Mouse (Mus musculus): Measurements from ENCODE around the gene Pld6. TPM values are rescaled to one million over a fixed set of nuclear protein-coding genes. Genes with fewer than 3 reads are reported as not detected.

Pld6 gene
- total RNA-seq (2021) = under 1 TPM; 0.91 to 0.92 TPM
- long read RNA-seq, experiment 1 = 0 reads
- long read RNA-seq, experiment 2 = 0 reads

DNA sequence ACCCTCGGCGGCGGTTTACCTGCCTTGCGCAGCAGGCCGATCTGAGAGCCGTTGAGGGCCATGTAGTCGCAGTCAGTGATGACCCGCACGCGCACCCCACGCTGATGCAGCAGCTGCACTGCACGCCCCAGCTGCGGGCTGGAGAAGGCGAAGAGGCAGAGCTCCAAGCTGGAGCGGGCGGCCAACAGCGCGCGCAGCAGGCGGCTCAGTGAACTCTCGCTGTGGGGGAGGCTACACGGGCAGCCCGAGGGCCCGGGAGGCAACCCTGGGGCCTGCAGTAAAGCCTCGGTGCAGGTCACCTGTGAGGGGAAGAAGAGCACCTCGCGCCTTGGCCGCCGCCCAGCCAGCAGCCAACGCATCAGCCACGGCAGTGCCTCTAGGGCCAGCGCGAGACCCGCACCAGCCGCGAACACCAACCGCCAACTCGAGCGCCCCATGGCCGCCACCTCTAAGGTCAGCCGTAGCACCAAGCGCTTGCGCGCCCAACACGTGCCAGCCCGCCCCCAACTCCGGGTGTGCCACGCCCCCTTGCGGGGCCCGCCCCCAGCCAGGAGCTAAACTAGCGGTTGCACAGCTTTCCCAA, at the start of gene Pld6:
Gene Pld6, minus strand, starts transcription at position 447 of the 583 bp plus-strand sequence.
- DNase-seq (ENCODE audit: low spot score in 2 of 2) = peak in 1 of 2 experiments; percentile 19

DNA sequence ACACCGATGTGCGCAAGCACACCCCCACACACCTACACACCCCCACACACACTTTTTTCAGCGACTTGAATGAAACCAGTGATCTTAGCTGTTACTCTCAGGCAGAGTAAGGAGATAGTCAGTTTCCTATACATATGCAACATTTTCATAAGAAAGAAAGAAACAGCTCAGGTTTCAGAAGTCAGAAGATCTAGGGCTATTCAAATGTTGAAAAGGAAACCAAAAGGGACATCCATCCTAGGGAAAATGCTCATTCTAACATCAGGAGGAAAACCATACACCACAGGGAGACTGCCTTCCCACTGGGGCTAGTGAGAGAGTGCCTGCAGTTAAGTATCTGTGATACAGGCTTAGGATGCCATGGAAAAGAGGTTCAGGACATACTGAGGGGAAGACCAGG, 34.2 kb upstream of the Pld6 start:
- no peak for DNase-seq (ENCODE audit: low spot score in 2 of 2)

- DNase-seq (ENCODE audit: low spot score in 2 of 2) = no peak
Observed at GRCm38 (mm10) chr11:59817916-59818315, 30.5 kb upstream of the Pld6 start.

GRCm38 (mm10) chr11:59815482-59816065, 28.1 kb upstream of the Pld6 start:
- DNase-seq (ENCODE audit: low spot score in 2 of 2) = no peak

DNA sequence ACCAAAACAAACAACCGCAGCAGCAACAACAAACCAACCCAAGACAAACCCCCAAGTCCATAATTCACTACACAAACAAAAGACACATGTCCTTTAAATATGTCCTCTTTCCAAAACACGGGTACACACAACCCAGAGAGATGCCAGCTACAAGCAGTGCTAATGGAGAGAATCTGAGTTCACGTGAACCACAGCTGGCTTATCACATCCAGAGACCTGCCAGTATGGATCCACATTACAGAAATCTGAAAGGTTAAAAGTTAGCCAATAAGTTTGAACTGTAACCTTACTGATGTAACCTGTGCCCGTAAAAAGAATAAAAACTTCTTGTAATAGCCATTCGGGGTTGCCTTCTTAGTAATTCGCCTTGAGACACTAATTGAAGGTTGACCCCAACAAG, 27.5 kb upstream of the Pld6 start:
- no peak for DNase-seq (ENCODE audit: low spot score in 2 of 2)

- no peak for DNase-seq (ENCODE audit: low spot score in 2 of 2)
Observed at GRCm38 (mm10) chr11:59814311-59814710, 26.9 kb upstream of the Pld6 start.

DNA sequence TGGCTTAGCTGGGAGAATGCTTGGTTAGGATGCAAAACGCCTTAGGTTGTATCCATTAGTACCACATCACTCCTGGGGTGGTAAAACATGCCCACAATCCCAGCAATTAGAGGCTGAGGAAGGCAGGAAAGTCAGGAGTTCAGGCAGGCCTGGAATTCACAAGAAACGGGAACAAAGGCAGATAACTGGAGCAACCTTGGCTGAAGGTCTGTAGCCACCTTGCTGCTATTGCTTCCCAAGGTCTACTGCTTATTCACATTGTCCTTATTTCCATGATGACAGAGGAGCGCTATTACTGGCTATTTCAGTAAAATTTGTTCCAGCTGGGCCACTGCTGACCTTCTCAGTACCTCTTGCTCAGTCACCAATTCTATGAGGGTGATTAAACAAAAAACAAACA, 25.8 kb upstream of the Pld6 start:
- DNase-seq (ENCODE audit: low spot score in 2 of 2) = no peak

DNA sequence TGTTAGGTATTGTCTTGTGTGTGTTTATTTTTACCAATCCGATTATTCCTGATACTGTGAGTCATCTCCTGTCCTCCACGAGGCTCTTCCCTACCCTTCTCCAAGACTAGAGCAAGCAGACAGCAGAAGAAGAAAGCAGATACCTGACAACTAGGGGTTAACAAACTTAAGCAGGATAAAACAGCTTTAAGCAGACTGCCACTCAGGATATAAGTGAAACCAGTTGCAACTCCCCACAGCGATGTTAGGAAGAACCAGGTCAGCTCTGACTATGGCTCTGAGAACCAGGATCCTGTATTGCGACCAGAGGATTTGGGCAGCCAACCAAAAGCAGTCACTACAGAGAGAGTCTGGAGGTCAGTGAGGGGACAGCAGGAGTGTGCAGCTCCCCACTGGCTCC, 23.8 kb upstream of the Pld6 start:
- DNase-seq (ENCODE audit: low spot score in 2 of 2) = no peak

DNA sequence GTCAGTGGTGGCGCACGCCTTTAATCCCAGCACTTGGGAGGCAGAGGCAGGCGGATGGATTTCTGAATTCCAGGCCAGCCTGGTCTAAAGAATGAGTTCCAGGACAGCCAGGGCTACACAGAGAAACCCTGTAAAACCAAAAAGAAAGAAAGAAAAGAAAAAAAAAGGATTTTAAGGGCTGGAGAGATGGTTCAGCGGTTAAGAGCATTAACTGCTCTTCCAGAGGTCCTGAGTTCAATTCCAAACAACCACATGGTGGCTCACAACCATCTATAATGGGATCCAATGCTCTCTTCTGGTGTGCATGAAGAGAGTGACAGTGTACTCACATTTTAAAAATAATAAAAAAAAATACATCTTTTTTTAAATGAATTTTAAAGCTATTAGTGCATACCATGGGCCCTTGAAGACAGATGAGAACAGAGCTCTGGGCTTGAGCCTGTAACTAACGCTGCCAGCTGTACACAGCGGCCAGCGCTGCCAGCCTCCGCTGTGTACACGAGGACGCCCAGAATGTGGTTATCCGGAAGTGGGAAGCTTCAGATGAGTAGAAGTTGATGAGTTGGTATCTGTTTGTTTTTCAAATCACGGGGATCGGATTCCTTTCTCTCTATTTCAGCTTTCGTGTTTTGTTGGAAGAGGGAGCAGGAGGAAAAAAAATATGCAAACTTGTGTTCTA, 23.2 kb upstream of the Pld6 start:
- DNase-seq (ENCODE audit: low spot score in 2 of 2) = no peak

- peak; percentile 85 to 95 for DNase-seq (ENCODE audit: low spot score in 2 of 2)
Observed at GRCm38 (mm10) chr11:59809670-59810474, 22.4 kb upstream of the Pld6 start, which contains the start of gene Flcn. TSS of gene Flcn (minus strand) at chr11:59810016.

DNA sequence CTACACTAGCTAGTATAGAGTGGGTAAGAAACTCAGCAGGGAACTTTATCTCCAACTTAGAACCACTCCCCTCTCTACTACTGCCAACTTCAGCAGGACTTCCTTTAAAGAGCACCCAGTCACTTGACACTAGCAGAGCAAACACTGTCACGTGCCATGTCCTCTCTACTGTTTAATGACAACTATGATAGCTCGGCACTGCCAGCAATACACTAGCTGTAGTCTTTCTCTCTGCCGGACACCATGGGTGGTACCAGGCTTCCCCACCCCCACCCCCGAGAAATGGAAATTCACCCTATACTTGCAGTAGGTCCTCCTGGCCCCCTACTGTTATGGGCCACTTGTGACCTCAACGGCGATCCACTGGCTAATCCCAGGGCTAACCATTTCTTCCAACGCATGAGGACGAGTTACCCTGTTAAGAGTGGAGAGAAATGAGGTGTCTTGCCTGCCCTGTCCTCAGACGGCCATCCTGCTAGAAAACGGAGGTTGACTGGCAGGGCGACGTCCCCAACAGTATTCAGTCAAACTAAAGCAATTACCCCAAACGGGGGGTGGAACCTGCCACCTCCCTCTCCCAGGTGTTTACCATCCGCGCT, 21.7 kb upstream of the Pld6 start:
- peak in 1 of 2 experiments; percentile 38 for DNase-seq (ENCODE audit: low spot score in 2 of 2)

DNA sequence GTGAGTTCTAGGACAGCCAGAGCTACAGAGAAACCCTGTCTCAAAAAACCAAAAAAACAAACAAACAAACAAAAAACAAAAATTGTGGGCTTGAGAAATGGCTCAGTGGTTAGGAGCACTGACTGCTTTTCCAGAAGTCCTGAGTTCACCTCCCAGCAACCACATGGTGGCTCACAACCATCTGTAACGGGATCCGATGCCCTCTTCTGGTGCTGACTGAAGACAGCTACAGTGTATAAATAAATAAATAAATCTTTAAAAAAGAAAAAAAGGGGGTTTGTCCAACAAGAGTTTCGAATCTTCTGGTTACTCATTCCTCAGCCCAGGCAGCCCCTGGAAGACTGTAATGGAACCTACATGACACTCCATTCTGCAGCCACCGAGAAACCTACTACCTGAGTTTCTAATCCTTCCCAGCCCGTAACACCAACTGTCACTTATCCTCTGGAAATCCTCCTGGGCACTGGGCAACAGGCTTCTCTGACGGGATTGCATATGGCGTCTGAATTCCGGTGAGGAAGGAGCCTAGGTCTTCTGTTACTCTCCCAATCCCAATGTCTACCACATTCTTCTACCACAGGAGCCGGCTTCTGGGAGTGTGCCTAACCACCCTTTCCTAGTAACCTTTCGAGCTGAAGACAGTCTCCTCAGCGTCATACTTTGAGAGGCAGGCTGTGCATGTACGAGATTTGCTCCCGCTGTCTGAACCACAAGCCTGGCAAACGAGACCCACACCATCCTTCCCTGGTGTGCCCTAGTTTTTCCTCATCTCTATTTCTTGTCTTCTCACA, 20.9 kb upstream of the Pld6 start:
- DNase-seq (ENCODE audit: low spot score in 2 of 2) = no peak

DNA sequence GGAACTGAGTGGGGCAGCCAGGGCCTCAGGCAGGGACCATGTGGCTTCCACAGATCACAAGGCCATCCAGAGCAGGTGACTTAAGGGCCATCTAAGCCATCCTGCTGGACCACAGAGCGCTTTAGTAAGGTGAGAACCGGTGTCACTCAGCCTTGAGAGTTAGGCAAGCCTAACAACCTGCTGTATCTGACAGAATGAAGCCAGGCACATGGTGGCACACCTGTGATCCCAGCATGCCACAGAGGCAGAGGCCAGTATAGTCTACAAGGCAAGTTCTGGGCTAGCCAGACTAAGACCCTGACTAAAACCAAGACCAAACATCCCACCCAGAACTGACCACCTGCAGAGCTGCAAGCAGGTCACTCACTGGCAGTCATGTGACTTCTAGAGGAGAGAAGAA, 18.2 kb upstream of the Pld6 start:
- no peak for DNase-seq (ENCODE audit: low spot score in 2 of 2)

DNA sequence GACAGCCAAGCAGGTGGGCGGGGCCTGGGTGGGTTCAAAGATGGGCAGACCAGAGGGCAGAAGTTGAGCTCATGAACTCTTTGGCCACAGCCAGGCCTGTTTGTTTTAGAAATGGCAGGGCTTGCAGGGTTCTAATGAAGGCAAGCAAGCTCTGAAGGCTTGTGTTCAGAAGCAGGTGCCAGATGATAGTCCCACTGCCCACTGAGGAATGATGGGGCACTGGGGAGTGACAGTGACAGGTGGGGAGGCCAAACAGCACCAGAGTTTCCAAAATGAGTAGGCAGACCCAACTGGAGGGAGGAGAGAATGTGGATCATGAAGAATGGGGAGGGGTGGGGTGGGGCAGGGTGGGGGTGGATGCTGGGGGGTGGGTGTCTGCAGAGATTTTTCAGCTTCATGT, 17.8 kb upstream of the Pld6 start:
- DNase-seq (ENCODE audit: low spot score in 2 of 2) = no peak

DNA sequence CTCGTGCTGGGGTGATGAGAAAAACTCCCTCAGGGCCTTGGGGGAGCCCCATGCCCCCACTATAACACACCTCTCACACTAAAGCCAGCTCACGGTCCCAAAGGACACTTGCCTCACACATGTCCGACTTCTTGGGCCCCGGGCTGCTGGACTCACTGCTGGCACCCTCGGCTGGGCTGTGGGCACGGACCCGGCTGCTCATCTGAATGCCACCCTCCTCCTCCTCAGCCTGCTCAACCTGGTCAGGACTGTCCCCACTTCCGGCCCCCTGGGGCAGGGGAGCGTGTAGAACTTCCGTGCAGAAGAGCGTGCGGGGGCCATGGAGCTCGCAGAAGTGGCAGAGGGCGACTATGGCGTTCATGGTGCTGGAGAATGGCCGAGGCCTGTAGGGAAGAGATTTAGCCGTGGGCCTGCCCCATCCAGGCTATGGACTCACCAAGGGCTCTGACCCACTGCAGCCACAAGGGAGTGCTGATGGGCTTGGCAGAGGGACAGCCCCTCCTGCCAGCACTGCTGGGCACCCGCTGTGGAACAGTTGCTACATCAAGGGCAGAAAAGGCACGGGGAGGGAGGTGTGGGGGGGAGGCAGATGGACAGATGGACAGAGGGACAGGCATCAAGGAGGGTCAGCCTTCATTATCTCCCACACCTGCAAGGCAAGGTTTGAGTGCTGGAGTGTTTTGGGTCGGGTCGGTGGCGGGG, 17.1 kb upstream of the Pld6 start:
- DNase-seq (ENCODE audit: low spot score in 2 of 2) = no peak

DNA sequence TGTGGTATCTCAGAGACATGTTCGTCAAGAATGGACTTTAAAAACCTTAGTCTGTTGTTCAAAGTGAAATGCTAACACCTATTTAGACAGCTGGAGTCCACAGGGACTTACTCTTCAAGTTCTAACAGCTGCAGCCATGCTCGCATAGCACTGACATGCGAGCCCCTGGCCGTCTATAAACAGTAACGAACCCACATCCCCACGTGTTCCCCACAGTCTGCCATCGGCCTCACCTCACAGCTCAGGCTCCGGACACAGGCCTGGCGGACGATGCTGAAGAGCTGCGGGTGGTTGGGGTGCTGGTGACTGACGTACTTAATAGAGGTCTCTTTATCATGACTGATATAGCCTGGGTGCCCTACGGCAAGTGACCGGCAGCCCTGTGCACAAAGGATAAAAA, 16.1 kb upstream of the Pld6 start:
- no peak for DNase-seq (ENCODE audit: low spot score in 2 of 2)

- no peak for DNase-seq (ENCODE audit: low spot score in 2 of 2)
Observed at GRCm38 (mm10) chr11:59801881-59802280, 14.4 kb upstream of the Pld6 start.

GRCm38 (mm10) chr11:59800412-59800811, 13.0 kb upstream of the Pld6 start:
- DNase-seq (ENCODE audit: low spot score in 2 of 2) = no peak

- no peak for DNase-seq (ENCODE audit: low spot score in 2 of 2)
Observed at GRCm38 (mm10) chr11:59793390-59793789, 5.9 kb upstream of the Pld6 start.

DNA sequence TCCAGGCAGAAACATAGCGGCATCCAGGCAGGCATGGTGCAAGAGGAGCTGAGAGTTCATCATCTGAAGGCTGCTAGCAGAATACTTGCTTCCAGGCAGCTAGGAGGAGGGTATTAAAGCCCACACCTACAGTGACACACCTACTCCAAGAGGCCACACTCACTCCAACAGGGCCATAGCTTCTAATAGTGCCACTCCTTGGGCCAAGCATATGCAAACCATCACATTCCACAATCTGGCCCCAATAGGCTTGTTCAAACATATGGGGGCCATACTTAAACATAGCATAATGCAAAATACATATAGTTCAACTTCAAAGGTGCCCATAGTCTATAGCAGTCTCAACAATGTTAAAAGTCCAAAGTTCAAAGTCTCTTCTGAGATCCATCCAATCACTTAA, 1.9 kb upstream of the Pld6 start:
- no peak for DNase-seq (ENCODE audit: low spot score in 2 of 2)

Measured in layer of hippocampus, postnatal 14 days (tissue).